Mouse (Mus musculus): ENCODE results near the gene Tmprss5. TPM values are rescaled to one million over a fixed set of nuclear protein-coding genes. Genes with fewer than 3 reads are reported as not detected.

The Tmprss5 gene
- under 1 TPM; 0.30 to 0.69 TPM for total RNA-seq (2021)

DNA sequence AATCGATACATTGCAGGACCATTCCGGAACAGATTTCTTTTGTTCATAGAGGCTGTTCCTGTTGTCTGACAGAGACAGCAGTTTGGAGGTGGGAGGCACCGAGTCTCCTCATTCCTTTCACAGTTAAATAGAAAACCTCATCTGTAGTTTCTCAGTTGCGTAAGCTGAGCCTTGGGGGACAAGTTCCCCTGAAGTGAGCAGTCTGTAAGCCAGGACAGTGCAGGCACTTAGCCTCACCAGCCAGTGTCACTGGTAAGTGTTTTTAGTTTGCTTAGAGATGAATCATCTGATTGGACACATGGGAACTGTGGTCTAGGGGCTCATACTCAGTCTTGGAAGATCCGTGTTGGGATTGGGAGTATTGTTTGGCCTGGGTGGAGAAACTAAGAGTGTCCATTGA lies at the start of gene Tmprss5:
TSS of gene Tmprss5 (plus strand) at position 154 of the 400 bp plus-strand sequence.
- DNase-seq (ENCODE audit: extremely low spot score in 1 of 2, low spot score in 2 of 2) = no peak
- intact Hi-C loops (cut with DNase I) = loop anchor here (10.0 kb wide), 2 partner anchors 164 to 1454 kb away; no protein-coding TSS in a partner anchor

DNA sequence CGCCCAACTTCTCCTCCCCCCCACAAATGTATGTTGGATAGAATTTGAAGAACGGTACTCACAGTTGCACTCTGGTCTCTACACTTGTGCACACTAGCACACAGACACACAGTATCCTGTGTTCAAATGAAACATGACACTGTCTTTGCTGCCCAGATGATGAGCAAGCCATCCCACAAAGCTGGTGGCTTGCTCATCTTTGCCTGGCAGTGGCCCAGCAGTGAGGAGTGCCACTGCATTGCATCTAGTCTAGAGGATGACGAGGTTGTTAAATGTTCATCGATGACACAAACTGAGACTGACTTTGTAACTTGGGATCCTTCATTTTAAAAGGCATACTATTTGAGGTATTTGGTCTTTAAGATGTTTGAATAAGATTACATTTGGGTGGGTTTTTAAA lies 46.3 kb upstream of the Tmprss5 start:
- intact Hi-C loops (cut with DNase I) = loop anchor here (5.0 kb wide), 1 partner anchor 32 kb away; no protein-coding TSS in a partner anchor
- DNase-seq (ENCODE audit: extremely low spot score in 1 of 2, low spot score in 2 of 2) = no peak

DNA sequence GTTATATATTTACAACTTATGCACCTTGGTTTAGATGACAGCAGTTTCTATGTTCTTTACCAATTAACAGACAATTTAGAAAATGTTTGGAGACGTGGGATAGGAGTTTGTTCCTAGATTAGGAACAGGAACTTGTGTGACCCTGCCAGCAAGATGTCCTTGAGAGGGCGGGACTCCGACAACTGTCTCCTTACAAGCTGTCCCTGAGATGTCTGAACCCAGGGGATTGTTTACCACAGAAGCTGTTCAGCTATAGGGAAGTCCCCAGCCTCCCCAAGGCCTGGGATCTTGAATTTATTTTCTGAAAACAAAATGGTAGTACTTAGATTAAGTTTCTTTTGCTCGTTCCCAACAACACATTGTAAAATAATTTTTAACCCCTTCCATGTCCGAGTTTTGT lies 30.2 kb upstream of the Tmprss5 start:
- intact Hi-C loops (cut with DNase I) = loop anchor here (2.0 kb wide), 1 partner anchor 404 kb away; no protein-coding TSS in a partner anchor
- DNase-seq (ENCODE audit: extremely low spot score in 1 of 2, low spot score in 2 of 2) = no peak

DNA sequence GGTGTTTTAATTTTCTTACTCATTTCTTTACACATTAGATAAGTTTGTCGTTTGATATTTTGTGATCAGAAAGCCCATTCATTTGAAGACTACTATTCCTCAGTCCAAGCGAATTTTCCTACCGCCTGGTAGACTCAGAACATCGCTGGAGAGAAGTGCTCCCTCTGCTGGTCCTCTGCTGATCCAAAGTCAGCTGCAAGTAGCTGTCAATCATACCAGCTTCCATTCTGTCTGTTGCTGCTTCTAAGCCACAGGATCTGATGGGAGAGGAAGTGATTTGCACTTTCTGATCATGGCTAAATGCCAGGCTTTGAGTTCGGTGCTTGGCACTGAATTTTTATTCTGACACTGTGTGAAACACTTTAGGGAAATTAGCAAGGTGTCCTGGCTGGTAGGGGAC lies 29.7 kb upstream of the Tmprss5 start:
- intact Hi-C loops (cut with DNase I) = loop anchor here (2.0 kb wide), 1 partner anchor 405 kb away; no protein-coding TSS in a partner anchor
- DNase-seq (ENCODE audit: extremely low spot score in 1 of 2, low spot score in 2 of 2) = peak; percentile 49 to 68

DNA sequence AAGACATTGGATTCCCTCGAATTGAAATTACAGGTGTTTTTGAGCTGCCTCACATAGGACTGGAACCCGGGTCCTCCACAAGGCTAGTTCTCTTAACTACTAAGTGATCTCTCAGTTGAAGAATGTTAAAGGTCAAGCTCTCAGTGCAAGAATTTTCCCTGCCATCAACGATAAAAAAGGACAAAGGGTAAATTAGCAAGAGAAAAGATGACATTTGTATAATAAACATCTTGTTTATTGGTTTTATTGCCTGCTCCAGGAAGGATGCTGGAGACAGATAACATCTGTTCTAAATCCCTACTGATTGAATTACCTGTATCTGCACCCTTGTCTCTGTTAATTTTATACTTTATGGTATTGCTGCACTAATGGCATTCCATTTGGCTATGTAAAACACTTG lies 27.0 kb upstream of the Tmprss5 start:
- intact Hi-C loops (cut with DNase I) = no loop called here
- DNase-seq (ENCODE audit: extremely low spot score in 1 of 2, low spot score in 2 of 2) = no peak

DNA sequence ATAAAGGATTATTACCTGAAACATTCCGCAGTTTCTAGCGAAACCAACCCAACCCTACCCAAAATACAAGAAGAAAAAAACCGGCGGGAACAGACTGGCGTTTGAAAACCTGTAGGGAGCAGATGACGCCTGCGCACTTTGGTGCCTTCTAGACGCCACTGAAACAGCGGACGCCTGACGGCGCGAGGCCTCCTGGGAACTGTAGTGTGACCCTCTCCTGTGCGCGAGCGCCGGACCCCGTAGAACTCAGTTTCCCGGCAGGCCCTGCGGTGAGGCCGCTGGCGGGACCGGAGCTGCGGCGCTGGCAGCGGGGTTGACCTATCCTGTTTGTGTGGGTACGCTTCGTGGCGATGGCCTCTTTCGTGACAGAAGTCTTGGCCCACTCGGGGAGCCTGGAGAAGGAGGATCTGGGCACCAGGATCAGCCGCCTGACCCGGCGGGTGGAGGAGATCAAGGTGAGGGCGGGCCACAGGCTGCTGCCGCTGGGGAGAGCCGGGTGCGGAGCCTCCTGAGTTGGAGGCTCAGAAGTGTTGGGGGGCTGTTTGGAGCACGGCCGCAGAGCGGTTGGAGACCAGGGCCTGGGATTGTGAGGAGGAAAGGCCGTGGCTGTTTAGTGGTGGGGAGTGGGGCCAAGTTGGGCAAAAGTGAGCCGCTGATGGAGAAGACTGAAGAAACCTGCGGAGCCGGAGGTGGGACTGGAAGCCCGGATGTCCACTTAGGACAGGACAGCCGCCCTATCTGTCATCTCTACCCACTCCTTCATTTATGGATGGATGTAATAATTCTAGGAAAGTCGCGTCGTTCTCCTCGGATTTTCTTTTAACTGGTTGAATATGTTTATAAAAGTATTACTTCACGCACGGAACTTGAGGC lies 25.5 kb upstream of the Tmprss5 start, which contains the start of gene Zw10:
TSS of gene Zw10 (plus strand) at position 281 of the 873 bp plus-strand sequence.
- intact Hi-C loops (cut with DNase I) = no loop called here
- peak; percentile 91 to 96 for DNase-seq (ENCODE audit: extremely low spot score in 1 of 2, low spot score in 2 of 2)

DNA sequence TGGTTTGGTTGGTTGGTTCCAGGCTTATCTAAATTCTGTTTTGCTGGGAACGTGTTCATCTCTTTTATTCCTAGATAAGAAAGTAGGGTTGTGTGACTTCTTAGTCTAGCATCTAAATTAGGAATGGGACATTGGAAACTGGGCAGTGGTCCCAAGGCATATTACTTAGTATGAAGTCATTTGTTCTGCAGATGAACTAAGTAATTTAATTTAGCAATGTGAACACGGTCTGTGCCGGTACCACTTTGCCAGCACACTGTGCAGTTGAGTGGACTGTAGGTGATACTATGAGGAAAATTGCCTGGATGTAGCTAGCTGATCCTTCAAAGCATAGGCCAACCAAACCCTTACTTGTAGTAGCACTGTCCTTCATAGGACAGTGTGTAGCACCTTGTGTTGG lies 4.2 kb upstream of the Tmprss5 start:
- intact Hi-C loops (cut with DNase I) = no loop called here
- DNase-seq (ENCODE audit: extremely low spot score in 1 of 2, low spot score in 2 of 2) = no peak

DNA sequence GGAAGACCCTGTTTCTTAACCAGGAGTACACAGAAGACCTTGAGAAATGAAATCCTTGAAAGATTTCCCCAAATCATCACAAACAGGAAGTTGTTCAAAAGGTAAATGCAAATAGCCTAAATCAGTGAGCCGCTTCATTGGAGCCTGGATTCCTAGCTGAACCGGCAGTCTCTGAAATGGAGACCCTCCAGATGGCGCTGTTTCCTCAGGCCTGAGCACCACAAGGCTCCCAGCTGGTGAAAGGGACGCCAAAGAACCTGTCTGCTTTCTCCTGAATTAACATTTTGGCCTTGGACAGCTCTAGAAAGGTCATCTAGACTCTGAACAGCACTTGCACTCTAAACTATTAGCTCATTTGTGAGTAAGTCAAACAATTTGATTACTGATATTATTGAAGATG lies 501 bp downstream of the Tmprss5 start:
- intact Hi-C loops (cut with DNase I) = loop anchor here (10.0 kb wide), 2 partner anchors 163 to 1453 kb away; no protein-coding TSS in a partner anchor
- DNase-seq (ENCODE audit: extremely low spot score in 1 of 2, low spot score in 2 of 2) = peak; percentile 81

DNA sequence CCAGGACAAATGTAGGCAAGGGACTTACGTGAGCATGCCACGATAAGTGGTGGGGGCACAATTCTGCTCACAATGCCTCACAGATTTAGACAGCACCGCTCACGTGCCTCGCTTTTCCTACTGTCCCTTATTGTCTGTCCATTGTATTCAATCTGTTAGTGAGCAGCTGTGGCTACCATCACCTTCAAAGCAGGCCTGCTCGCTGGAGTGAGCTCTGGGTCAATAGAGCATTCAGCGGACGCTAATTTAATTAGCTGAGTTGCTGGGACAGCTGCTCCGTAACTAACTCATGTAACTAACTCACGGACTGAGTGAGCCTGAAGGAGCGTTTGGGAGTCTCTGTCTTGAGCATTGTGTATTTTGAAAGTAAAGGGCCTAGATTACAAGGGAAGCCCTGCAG lies 6.3 kb downstream of the Tmprss5 start:
- DNase-seq (ENCODE audit: extremely low spot score in 1 of 2, low spot score in 2 of 2) = no peak
- intact Hi-C loops (cut with DNase I) = loop anchor here (10.0 kb wide), 2 partner anchors 157 to 1447 kb away; no protein-coding TSS in a partner anchor

DNA sequence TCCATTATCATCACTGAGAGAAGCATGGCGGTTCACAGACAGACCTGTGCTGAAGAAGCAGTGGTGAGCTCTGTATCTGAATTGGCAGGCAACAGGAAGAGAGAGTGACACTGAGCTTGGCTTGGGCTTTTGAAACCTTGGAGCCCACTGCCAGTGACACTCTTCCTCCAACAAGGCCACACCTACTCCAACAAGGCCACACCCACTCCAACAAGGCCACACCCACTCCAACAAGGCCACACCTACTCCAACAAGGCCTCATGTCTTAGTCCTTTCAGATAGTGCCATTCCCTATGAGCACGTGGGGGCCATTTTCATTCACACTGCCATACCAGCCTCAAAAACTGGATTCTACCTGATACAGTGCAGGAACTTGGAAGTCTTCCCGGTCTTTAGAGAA lies 17.8 kb downstream of the Tmprss5 start:
- intact Hi-C loops (cut with DNase I) = no loop called here
- no peak for DNase-seq (ENCODE audit: extremely low spot score in 1 of 2, low spot score in 2 of 2)

DNA sequence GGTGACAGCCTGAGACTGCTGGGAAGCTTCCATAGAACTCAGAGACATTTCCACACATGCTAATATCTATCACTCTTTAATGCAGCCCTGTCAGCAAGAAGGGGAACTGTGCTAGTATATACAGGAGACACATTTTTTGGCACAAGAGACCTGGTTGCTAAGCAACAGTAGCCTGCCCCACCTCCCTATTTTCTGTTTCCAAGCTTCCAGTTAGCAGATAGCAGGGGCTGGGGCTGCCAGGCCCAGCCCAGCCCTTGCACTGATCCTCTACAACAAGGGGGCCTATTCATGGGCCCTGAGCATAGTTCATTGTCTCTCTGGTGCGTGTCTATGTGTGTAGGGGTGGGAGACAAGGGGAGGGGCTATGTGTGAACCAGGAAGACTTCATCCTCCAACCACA lies 21.3 kb downstream of the Tmprss5 start:
- intact Hi-C loops (cut with DNase I) = no loop called here
- DNase-seq (ENCODE audit: extremely low spot score in 1 of 2, low spot score in 2 of 2) = no peak

DNA sequence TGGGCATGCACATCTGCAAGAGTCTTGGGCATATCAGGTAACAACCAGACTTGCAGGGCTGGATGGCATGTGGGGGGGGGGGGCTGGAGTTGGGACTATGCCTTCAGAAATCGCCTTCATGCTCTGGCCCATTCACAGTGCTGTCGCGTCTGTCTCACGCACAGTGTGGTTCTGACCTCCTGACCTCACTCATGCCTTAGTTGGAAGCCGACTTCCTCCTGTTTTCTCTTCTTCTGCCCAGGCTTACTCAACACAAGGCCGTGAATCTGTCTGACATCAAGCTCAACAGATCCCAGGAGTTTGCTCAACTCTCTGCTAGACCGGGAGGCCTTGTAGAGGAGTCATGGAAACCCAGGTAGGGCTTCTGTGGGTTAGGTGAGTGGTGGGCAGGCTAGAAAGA lies 28.0 kb downstream of the Tmprss5 start:
- intact Hi-C loops (cut with DNase I) = no loop called here
- DNase-seq (ENCODE audit: extremely low spot score in 1 of 2, low spot score in 2 of 2) = no peak

DNA sequence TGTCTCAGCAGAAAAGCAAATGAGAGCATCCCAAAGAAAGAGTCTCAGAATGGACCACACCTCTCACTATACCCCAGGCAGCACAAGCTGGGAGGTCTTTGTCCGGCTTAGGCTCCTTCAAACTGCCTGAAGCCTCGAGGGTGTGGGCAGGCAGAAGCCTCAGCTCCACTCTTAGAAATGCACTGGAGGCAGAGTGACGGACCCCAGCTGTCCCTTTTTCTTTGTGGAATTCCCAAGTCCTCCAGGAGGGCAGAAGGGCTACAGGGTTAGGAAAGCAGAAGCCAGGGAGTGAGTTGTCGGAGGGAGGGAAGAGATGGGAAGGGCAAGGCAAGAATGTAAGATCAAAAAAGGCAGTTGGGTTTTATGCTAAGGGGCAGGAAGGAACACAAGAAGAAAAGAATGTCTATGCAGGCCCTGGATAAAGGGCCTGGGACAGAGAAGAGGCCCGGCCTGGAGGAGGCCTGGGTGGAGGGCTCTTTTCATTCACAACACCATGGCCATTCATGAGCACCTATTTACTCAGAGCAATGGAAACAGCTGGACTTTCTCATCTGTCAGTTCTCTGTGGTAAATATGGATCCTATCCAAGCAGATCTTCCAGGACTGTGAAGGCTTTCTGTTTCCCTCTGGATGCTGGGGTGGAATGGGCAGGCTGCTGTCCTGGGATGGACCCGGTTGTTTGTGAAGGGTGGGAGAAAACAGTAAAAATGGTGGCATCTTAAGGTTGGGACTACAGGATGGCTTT lies 29.6 kb downstream of the Tmprss5 start:
- intact Hi-C loops (cut with DNase I) = no loop called here
- DNase-seq (ENCODE audit: extremely low spot score in 1 of 2, low spot score in 2 of 2) = no peak

DNA sequence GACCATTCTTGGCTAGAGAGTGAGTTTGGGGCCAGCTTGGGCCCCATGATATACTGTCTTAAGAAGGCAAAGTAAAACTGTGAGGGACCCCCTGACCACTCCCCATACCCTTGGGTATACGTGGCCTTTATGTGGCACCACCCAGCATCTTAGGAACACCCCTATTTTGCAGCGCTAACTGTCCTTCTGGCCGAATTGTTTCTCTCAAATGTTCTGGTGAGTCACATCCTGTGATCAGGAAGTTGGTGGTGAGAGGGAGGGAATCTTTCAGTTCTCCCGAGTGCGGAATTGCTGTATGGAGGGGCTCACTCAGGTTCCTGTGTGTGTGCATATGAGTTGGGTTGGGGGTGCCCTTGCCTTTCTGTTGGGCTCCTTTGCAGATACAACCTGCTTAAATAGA lies 30.2 kb downstream of the Tmprss5 start:
- DNase-seq (ENCODE audit: extremely low spot score in 1 of 2, low spot score in 2 of 2) = no peak
- intact Hi-C loops (cut with DNase I) = no loop called here

DNA sequence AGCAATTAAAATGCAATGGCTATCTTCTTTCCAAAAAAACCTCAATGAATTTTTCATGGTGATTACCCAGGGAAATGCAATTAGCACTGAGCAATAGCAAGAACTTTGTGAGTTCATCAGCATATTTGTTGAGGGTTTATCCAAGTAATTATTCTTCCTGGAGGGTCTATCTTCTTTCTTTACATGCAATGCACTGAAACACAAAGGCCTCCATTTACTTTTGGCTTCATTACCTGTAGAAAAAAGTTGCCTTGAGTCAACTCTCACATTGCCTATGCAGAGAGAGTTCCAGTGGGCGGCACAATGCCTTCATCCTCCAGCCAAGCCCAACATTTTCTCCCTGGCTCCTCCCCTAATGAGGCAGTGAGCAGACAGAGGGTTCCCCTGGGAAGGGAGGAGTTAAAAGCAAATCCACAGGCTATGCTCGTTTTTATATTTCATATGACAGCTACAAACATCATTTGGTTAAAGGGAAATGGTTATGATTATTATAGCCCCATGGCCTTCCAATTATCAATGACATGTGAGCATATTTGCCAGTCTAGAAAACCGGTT lies 37.3 kb downstream of the Tmprss5 start:
- intact Hi-C loops (cut with DNase I) = no loop called here

DNA sequence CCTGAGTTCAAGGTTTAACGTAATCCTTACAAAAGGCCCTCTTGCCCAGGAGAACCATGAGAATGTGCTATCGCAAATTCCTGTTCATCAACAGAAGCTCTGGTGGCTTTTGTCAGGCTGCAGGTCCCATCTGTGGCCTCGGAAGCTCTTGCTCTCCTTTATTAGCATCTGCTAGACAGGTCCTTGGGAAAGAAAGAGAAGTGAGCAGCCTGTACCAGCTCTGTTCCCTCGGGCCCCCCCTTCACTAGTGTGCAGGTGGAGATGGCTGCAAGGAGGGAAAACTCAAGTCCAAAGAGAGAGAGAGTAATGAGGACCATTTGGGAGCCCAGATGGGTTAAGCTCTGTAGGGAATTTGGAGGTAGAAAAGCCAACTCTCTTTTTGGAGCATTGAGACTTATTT lies 38.7 kb downstream of the Tmprss5 start:
- no peak for DNase-seq (ENCODE audit: extremely low spot score in 1 of 2, low spot score in 2 of 2)
- intact Hi-C loops (cut with DNase I) = no loop called here

More for the DNA sequence above, 37.3 kb downstream of the Tmprss5 start:
- no peak for DNase-seq (ENCODE audit: extremely low spot score in 1 of 2, low spot score in 2 of 2)

DNA sequence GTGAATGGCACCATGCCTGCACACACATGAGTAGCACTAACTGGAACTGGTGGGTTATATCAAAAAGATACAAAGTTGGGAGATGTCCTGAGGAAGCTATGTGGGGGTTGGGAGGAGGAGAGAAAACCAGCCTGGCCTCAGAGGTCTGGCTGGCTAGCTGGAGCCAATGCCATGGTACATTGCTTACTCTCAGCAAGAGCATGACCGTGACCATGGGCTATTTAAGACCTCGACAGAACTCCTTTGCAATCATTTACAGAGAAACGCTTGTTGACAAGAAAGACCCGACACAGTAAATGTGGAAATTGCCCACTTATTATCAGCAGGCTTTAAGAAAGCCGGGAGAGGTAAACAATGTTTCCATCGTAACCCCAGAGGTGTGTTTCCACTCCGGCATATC lies 44.6 kb downstream of the Tmprss5 start:
- no peak for DNase-seq (ENCODE audit: extremely low spot score in 1 of 2, low spot score in 2 of 2)
- intact Hi-C loops (cut with DNase I) = no loop called here

DNA sequence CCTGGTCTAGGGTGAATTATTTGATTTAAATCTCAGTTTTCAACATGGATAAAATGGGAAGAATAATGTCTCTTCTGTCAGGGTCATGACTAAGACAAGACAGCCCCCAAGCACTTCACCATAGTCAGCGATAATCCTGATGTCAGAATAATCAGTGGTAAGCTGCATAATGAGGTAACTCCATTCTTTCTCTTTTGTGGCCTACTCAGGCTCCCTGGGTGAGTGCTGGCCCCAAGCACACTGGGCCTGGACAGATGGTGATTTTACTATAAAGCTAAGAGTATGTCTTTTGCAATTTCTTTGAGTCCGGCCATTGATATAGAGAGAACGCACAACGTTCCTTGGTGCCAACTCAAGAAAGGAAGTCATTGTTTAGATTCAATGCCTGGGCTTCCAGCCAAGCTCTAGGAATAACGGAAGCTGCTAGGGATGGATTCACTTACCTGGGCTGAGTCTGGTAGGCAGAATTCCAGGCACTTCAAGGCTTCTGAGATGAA lies 49.5 kb downstream of the Tmprss5 start:
- intact Hi-C loops (cut with DNase I) = no loop called here
- no peak for DNase-seq (ENCODE audit: extremely low spot score in 1 of 2, low spot score in 2 of 2)

DNA sequence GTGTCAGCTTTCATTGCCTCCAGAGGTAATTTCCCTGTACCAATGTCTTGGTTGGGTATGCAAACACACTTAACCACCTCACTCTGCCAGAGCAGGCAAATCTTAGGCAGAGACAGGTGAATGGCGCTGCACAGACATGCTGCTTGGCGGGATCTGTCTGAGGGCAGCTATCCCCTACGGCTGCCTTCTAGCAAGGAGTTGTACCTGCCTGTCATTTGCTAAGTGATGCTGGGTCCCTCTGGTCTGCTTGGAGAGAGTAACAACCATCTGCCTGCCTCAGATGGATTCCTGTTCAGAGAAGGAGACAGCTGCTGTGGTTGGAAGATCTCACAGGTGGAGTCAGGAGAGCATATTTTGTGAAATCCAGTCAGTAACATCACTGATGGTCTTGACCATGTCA lies 62.8 kb downstream of the Tmprss5 start:
- intact Hi-C loops (cut with DNase I) = no loop called here
- no peak for DNase-seq (ENCODE audit: extremely low spot score in 1 of 2, low spot score in 2 of 2)

Measured in left cerebral cortex, postnatal 10 days (tissue).